Comparison of ENCODE assay signal across 15 mouse cellular contexts in the genomic region with DNA sequence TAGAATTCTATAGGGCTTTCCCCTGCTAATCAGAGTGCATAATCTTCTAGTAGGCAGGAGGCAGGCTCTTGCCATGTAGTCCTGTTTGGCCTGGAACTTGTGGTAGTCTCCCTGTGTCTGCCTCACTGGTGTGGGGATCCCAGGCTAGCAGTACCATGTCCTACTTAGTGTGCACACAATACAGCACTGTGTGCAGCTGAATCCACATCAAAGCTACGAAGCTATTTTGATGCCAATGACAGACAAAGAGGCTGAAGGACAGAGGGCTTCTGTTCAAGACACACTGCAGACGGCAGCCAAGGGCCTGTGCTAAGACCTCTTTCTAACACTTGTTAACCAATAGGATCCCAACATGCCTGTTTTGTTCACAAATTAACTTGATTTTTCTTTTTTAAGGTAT. TPM values are rescaled to one million over a fixed set of nuclear protein-coding genes. Genes with fewer than 3 reads are reported as not detected.
DNase-seq lines count a peak whose midpoint lies in the region; ATAC-seq and TF ChIP-seq lines count a peak whose summit lies in the region.
"Had no signal": no experiment of that assay in that cellular context is flagged by ENCODE, and none has a peak within 500 bp of the region (broad histone marks: within the 10 kb centered on the region; RNA-seq: fewer than 3 reads in every experiment).

No protein-coding gene starts in this region.

- H3K4me2 ChIP-seq in hindbrain, embryonic 15.5 days: no peak overlapping the region
- no peak overlapping the region for H3K4me2 ChIP-seq in hindbrain, embryonic 11.5 days (replicated peaks; ENCODE audit: low read depth, low read length)
- H3K4me2 ChIP-seq in forebrain, postnatal 0 days (ENCODE audit: low read depth): no peak overlapping the region

- TF ChIP-seq CTCF in forebrain, postnatal 0 days (IDR thresholded peaks at IDR 0.05; ENCODE audit: low read depth): no peak

- H3K27me3 ChIP-seq in hindbrain, embryonic 15.5 days: no peaks in the 10 kb centered on the region
- H3K27me3 ChIP-seq in hindbrain, embryonic 11.5 days (ENCODE audit: control insufficient read depth, insufficient read depth, low read length): no peaks in the 10 kb centered on the region
- H3K27me3 ChIP-seq in forebrain, postnatal 0 days (ENCODE audit: insufficient read depth, low read length): no peaks in the 10 kb centered on the region

- H3K4me3 ChIP-seq in hindbrain, embryonic 15.5 days: no peak overlapping the region
- H3K4me3 ChIP-seq in hindbrain, embryonic 11.5 days (ENCODE audit: low read depth, low read length): no peak overlapping the region
- H3K4me3 ChIP-seq in forebrain, postnatal 0 days (ENCODE audit: low read depth, low read length): no peak overlapping the region

- ATAC-seq in cerebellum, adult (ENCODE audit: insufficient number of reproducible peaks, low FRiP score, low TSS enrichment): peak; percentile 32; the same call in 1 of the 2 replicates
- 0 out of 2 replicates have a peak, but pooled peaks have one; percentile 27 for ATAC-seq in hindbrain, embryonic 15.5 days (ENCODE audit: low FRiP score, low read depth)
- no peak for ATAC-seq in hindbrain, embryonic 11.5 days (ENCODE audit: low FRiP score)
- ATAC-seq in forebrain, postnatal 0 days: peak; percentile 84

- no peaks in the 10 kb centered on the region; the same call in 1 of the 2 replicates for H3K4me1 ChIP-seq in hindbrain, embryonic 15.5 days (replicated peaks)
- no peaks in the 10 kb centered on the region for H3K4me1 ChIP-seq in hindbrain, embryonic 11.5 days (replicated peaks; ENCODE audit: control insufficient read depth, insufficient read depth, low read length)
- peaks cover 3% of the 10 kb centered on the region; the same call in 1 of the 2 replicates for H3K4me1 ChIP-seq in forebrain, postnatal 0 days (ENCODE audit: insufficient read depth)

- intact Hi-C loops in left cerebral cortex, postnatal 14 days (cut with DNase I): no loop called here

- H3K27ac ChIP-seq in hindbrain, embryonic 15.5 days (replicated peaks): peak overlapping the region; percentile 12; the same call in 1 of the 2 replicates
- no peak overlapping the region for H3K27ac ChIP-seq in hindbrain, embryonic 11.5 days (ENCODE audit: low read depth, low read length)
- H3K27ac ChIP-seq in forebrain, postnatal 0 days (ENCODE audit: low read depth, low read length): no peak overlapping the region
- H3K27ac ChIP-seq: macrophage had no signal

- H3K36me3 ChIP-seq in hindbrain, embryonic 15.5 days: 0 out of 2 replicates have a peak, but pooled peaks cover 3% of the 10 kb centered on the region
- no peaks in the 10 kb centered on the region for H3K36me3 ChIP-seq in hindbrain, embryonic 11.5 days (ENCODE audit: control insufficient read depth, insufficient read depth, low read length)
- peaks cover 10% of the 10 kb centered on the region for H3K36me3 ChIP-seq in forebrain, postnatal 0 days (ENCODE audit: insufficient read depth)

- H3K9ac ChIP-seq in hindbrain, embryonic 15.5 days: no peak overlapping the region
- H3K9ac ChIP-seq in hindbrain, embryonic 11.5 days (ENCODE audit: low read depth, low read length): no peak overlapping the region
- H3K9ac ChIP-seq in forebrain, postnatal 0 days: no peak overlapping the region

- DNase-seq in cerebellum, adult 11 months: no peak
- DNase-seq in hindbrain, embryonic 11.5 days (ENCODE audit: low spot score): no peak
- peak; percentile 36 for DNase-seq in forebrain, postnatal 0 days
- DNase-seq in left cerebral cortex, postnatal 14 days (ENCODE audit: low spot score in 2 of 2): peak; percentile 43 to 67
- DNase-seq in thymus, postnatal 36 days: no peak
- DNase-seq in kidney, adult 18-20 months: no peak
- DNase-seq: adrenal gland, adult 8-10 months; embryo, embryonic 11 days; gastrocnemius, postnatal 14 days; kidney, postnatal 4 days; lung, adult 18-20 months; thymus, adult 18-20 months had no signal

- H3K9me3 ChIP-seq in hindbrain, embryonic 15.5 days: no peaks in the 10 kb centered on the region
- no peaks in the 10 kb centered on the region for H3K9me3 ChIP-seq in hindbrain, embryonic 11.5 days (ENCODE audit: control insufficient read depth, low read length)
- H3K9me3 ChIP-seq in forebrain, postnatal 0 days (ENCODE audit: low read length): no peaks in the 10 kb centered on the region

- 54% methylated on average over 2 of the region's 2 CpGs for WGBS in hindbrain, embryonic 15.5 days
- 69% methylated on average over 2 of the region's 2 CpGs for WGBS in hindbrain, embryonic 11.5 days
- WGBS in forebrain, postnatal 0 days: 28% methylated on average over 2 of the region's 2 CpGs

RNA-seq across cellular contexts. Expression of a gene that starts 34.7 kb away (rescaled TPM):
- polyA plus RNA-seq in hindbrain, embryonic 15.5 days (2015; fragmentation: Nextera tagmentation; extraction: Ambion mirVana): 16.2 and 17.3 TPM in 2 replicates
- polyA plus RNA-seq in hindbrain, embryonic 11.5 days (2014; fragmentation: Nextera tagmentation; extraction: Ambion mirVana): 24.4 and 30.8 TPM in 2 replicates
- total RNA-seq in forebrain, postnatal 0 days (2014; rRNA removed): 31.9 and 37.0 TPM in 2 replicates
- polyA plus RNA-seq in forebrain, postnatal 0 days (2015; fragmentation: Nextera tagmentation; extraction: Ambion mirVana): 6.9 and 11.6 TPM in 2 replicates
- 10 to 100 TPM; 60.4 to 62.3 TPM for total RNA-seq in left cerebral cortex, postnatal 14 days (2021)

RNA-seq across cellular contexts. Expression of a gene that starts 42.5 kb away (rescaled TPM):
- polyA plus RNA-seq in hindbrain, embryonic 15.5 days (2015; fragmentation: Nextera tagmentation; extraction: Ambion mirVana): 2.3 and 3.2 TPM in 2 replicates
- 0.25 and 0.81 TPM in 2 replicates for polyA plus RNA-seq in hindbrain, embryonic 11.5 days (2014; fragmentation: Nextera tagmentation; extraction: Ambion mirVana)
- 3.4 and 5.2 TPM in 2 replicates for total RNA-seq in forebrain, postnatal 0 days (2014; rRNA removed)
- polyA plus RNA-seq in forebrain, postnatal 0 days (2015; fragmentation: Nextera tagmentation; extraction: Ambion mirVana): 0.97 and 1.6 TPM in 2 replicates
- 10 to 100 TPM; 13.1 to 14.6 TPM for total RNA-seq in left cerebral cortex, postnatal 14 days (2021)

RNA-seq across cellular contexts. Expression of a gene that starts 48.0 kb away (rescaled TPM):
- polyA plus RNA-seq in hindbrain, embryonic 15.5 days (2015; fragmentation: Nextera tagmentation; extraction: Ambion mirVana): 13.8 and 13.9 TPM in 2 replicates
- polyA plus RNA-seq in hindbrain, embryonic 11.5 days (2014; fragmentation: Nextera tagmentation; extraction: Ambion mirVana): 6.0 and 7.6 TPM in 2 replicates
- 24.9 and 40.9 TPM in 2 replicates for total RNA-seq in forebrain, postnatal 0 days (2014; rRNA removed)
- 7.1 and 11.2 TPM in 2 replicates for polyA plus RNA-seq in forebrain, postnatal 0 days (2015; fragmentation: Nextera tagmentation; extraction: Ambion mirVana)
- 10 to 100 TPM; 67.1 to 71.3 TPM for total RNA-seq in left cerebral cortex, postnatal 14 days (2021)

Comparison
In these comparisons a context has a peak if more than half of its experiments do, and no peak if none do; other contexts are left out.
1. DNase-seq: peak in forebrain, postnatal 0 days (single experiment) and left cerebral cortex, postnatal 14 days (2 of 2); none in cerebellum, adult 11 months (single experiment), hindbrain, embryonic 11.5 days (single experiment), thymus, postnatal 36 days (0 of 2) and kidney, adult 18-20 months (single experiment).